Mouse (Mus musculus) CH12.LX (cell line): ENCODE measurements around the gene Fam240a.

Source experiments
- CHD1 ChIP-seq: IDR thresholded peaks from 2 replicates; pipeline ENCODE4 v1.6.1; 2012; ENCODE audit warnings: low read depth, low read length, improper control_type of control experiment, inconsistent platforms
- CTCF ChIP-seq, 2 experiments: IDR thresholded peaks in 1 of 2; conservative IDR thresholded peaks in 1 of 2; 2 replicates each; pipeline ENCODE4 v1.5.1; 2011 to 2012; ENCODE audit warnings: low read depth in 2 of 2, low read length in 2 of 2, improper control_type of control experiment in 1 of 2, inconsistent platforms in 1 of 2, mild to moderate bottlenecking in 1 of 2, moderate library complexity in 1 of 2
- E2F4 ChIP-seq: IDR thresholded peaks from 2 replicates; pipeline ENCODE4 v1.6.1; 2011; ENCODE audit warnings: low read depth, low read length, improper control_type of control experiment; ENCODE audit not compliant: insufficient replicate concordance
- ELF1 ChIP-seq: IDR thresholded peaks from 2 replicates; pipeline ENCODE4 v1.6.1; 2014; ENCODE audit warnings: low read depth, mild to moderate bottlenecking, inconsistent platforms, low read length, improper control_type of control experiment
- EP300 ChIP-seq: IDR thresholded peaks from 2 replicates; pipeline ENCODE4 v1.6.1; 2011; ENCODE audit warnings: low read length, improper control_type of control experiment
- JUND ChIP-seq: conservative IDR thresholded peaks from 2 replicates; pipeline ENCODE4 v1.6.1; 2011; ENCODE audit warnings: low read depth, low read length, improper control_type of control experiment
- MAFK ChIP-seq: IDR thresholded peaks from 2 replicates; pipeline ENCODE4 v1.6.1; 2011; ENCODE audit warnings: low read length, improper control_type of control experiment; ENCODE audit not compliant: insufficient replicate concordance
- MYC ChIP-seq: IDR thresholded peaks from 2 replicates; pipeline ENCODE4 v1.6.1; 2011; ENCODE audit warnings: low read depth, mild to moderate bottlenecking, improper control_type of control experiment, low read length
- NELFE ChIP-seq: IDR thresholded peaks from 2 replicates; pipeline ENCODE4 v1.6.1; 2011; ENCODE audit warnings: low read depth, low read length, improper control_type of control experiment
- POLR2A ChIP-seq: IDR thresholded peaks from 2 replicates; pipeline ENCODE4 v1.6.1; 2011; ENCODE audit warnings: low read depth, mild to moderate bottlenecking, improper control_type of control experiment, low read length
- RCOR1 ChIP-seq: conservative IDR thresholded peaks from 2 replicates; pipeline ENCODE4 v1.6.1; 2012; ENCODE audit warnings: low read depth, mild to moderate bottlenecking, inconsistent platforms, low read length, improper control_type of control experiment
- SMC3 ChIP-seq: IDR thresholded peaks from 2 replicates; pipeline ENCODE4 v1.6.1; 2011; ENCODE audit warnings: low read depth, low read length, improper control_type of control experiment
- TCF12 ChIP-seq: IDR thresholded peaks from 2 replicates; pipeline ENCODE4 v1.6.1; 2014; ENCODE audit warnings: low read depth, mild to moderate bottlenecking, inconsistent platforms, low read length, improper control_type of control experiment
- ZC3H11A ChIP-seq: IDR thresholded peaks from 2 replicates; pipeline ENCODE4 v1.6.1; 2012; ENCODE audit warnings: low read depth, mild to moderate bottlenecking, inconsistent platforms, low read length, improper control_type of control experiment

GRCm38 (mm10) chr9:110887388-110888303 lies 29.0 kb downstream of the Fam240a start:
- TF ChIP-seq RCOR1, result no peak
- TF ChIP-seq TCF12, result no peak
- TF ChIP-seq CTCF (conservative IDR thresholded peaks at IDR 0.05 in 1 of 2, IDR thresholded peaks at IDR 0.05 in 1 of 2; ENCODE audit: low read depth in 2 of 2, low read length in 2 of 2), result no peak
- no peak for TF ChIP-seq POLR2A
- TF ChIP-seq EP300, result no peak
- no peak for TF ChIP-seq E2F4
- TF ChIP-seq NELFE, result no peak
- TF ChIP-seq SMC3, result no peak
- TF ChIP-seq ELF1, result peak; percentile 64
- no peak for TF ChIP-seq CHD1
- TF ChIP-seq ZC3H11A, result no peak
- TF ChIP-seq MYC, result no peak
- TF ChIP-seq JUND, result no peak
- no peak for TF ChIP-seq MAFK
